Mouse (Mus musculus) heart, adult 11 months (tissue): ENCODE data around the gene Rpl6.
"Not testable (repeated sequence)": the region's sequence is repeated elsewhere in the genome, so short reads cannot be mapped to it uniquely, and the experiment has no call there.

Experiments used
- DNase-seq: peaks from one replicate; pipeline ENCODE4 v3.0.0; 2022

Gene Rpl6

GRCm38 (mm10) chr5:121197337-121197736 is 6.9 kb upstream of the Rpl6 start:
- DNase-seq, result no peak

- DNase-seq, result no peak
These were observed 5.9 kb upstream of the Rpl6 start for GRCm38 (mm10) chr5:121198376-121198775.

- no peak for DNase-seq
These were observed 2.5 kb upstream of the Rpl6 start for GRCm38 (mm10) chr5:121201739-121202138.

GRCm38 (mm10) chr5:121202467-121202866 is 1.8 kb upstream of the Rpl6 start:
- DNase-seq, result no peak

- not testable (repeated sequence) for DNase-seq
These were observed 1.4 kb downstream of the Rpl6 start for GRCm38 (mm10) chr5:121205537-121206130.

- DNase-seq, result no peak
These were observed 2.3 kb downstream of the Rpl6 start for GRCm38 (mm10) chr5:121206540-121206939.

GRCm38 (mm10) chr5:121206984-121207383 is 2.7 kb downstream of the Rpl6 start:
- no peak for DNase-seq

- no peak for DNase-seq
These were observed 5.7 kb downstream of the Rpl6 start for GRCm38 (mm10) chr5:121209755-121210600.

GRCm38 (mm10) chr5:121210601-121210924 is 6.3 kb downstream of the Rpl6 start:
- DNase-seq, result no peak

GRCm38 (mm10) chr5:121212108-121212507 is 7.8 kb downstream of the Rpl6 start:
- DNase-seq, result no peak

- DNase-seq, result no peak
These were observed 10.4 kb downstream of the Rpl6 start for GRCm38 (mm10) chr5:121214707-121215106.

- no peak for DNase-seq
These were observed 11.3 kb downstream of the Rpl6 start for GRCm38 (mm10) chr5:121215380-121216125.

GRCm38 (mm10) chr5:121216126-121216446 is 11.8 kb downstream of the Rpl6 start:
- DNase-seq, result no peak

GRCm38 (mm10) chr5:121216584-121217312 is 12.5 kb downstream of the Rpl6 start:
- not testable (repeated sequence) for DNase-seq

- no peak for DNase-seq
These were observed 13.0 kb downstream of the Rpl6 start for GRCm38 (mm10) chr5:121217313-121217634.

GRCm38 (mm10) chr5:121219190-121219589 is 14.9 kb downstream of the Rpl6 start:
- no peak for DNase-seq

GRCm38 (mm10) chr5:121219980-121220731 is 15.9 kb downstream of the Rpl6 start, which contains the start of gene Hectd4:
Gene Hectd4 (plus strand): TSS chr5:121220219.
- DNase-seq, result peak; percentile 99

- peak; percentile 91 for DNase-seq
These were observed 16.5 kb downstream of the Rpl6 start for GRCm38 (mm10) chr5:121220732-121221301.

- DNase-seq, result no peak
These were observed 17.1 kb downstream of the Rpl6 start for GRCm38 (mm10) chr5:121221328-121221850.

- DNase-seq, result not testable (repeated sequence)
These were observed 19.7 kb downstream of the Rpl6 start for GRCm38 (mm10) chr5:121224020-121224419.

- DNase-seq, result no peak
These were observed 20.6 kb downstream of the Rpl6 start for GRCm38 (mm10) chr5:121224856-121225255.

GRCm38 (mm10) chr5:121225854-121226253 is 21.6 kb downstream of the Rpl6 start:
- no peak for DNase-seq
